ENCODE assay signal across 8 mouse cellular contexts in the genomic region with DNA sequence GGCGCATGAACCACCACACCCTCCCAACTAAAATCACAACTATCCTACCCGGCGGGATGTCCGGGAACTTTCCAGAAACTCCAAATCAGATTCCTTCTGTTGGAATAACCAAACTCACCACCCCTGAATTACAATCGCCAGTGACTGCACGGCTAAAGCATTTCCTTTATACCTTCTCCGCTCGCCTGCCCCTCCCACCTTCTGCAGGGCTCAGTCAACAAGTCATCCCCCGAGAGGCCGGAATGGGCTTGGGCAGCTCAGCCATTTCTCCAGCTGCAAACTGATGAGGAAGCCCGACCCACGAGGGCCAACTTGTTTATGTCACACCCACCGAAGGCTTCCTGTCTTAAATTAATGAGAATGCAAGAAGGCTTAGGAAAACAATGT.
DNase-seq lines count a peak whose midpoint lies in the region; ATAC-seq and TF ChIP-seq lines count a peak whose summit lies in the region.

No protein-coding gene starts in this region.

- H3K27ac ChIP-seq in embryonic facial prominence, embryonic 11.5 days (replicated peaks; ENCODE audit: low read depth, low read length) = no peak overlapping the region
- H3K27ac ChIP-seq in heart, embryonic 11.5 days (ENCODE audit: low read depth, low read length) = no peak overlapping the region
- H3K27ac ChIP-seq in kidney, embryonic 14.5 days (ENCODE audit: low read depth, low read length) = peak overlapping the region; percentile 75
- peak overlapping the region; percentile 74 for H3K27ac ChIP-seq in lung, postnatal 0 days (ENCODE audit: low read length)
- H3K27ac ChIP-seq in stomach, embryonic 14.5 days (ENCODE audit: low read length) = peak overlapping the region; percentile 66

- H3K4me3 ChIP-seq in embryonic facial prominence, embryonic 11.5 days (ENCODE audit: low read depth, low read length) = peak overlapping the region; percentile 43
- H3K4me3 ChIP-seq in heart, embryonic 11.5 days (ENCODE audit: low read depth, low read length) = peak overlapping the region; percentile 56
- peak overlapping the region; percentile 43 for H3K4me3 ChIP-seq in kidney, embryonic 14.5 days (ENCODE audit: low read length)
- peak overlapping the region; percentile 52 for H3K4me3 ChIP-seq in lung, postnatal 0 days (ENCODE audit: low read depth, low read length)
- peak overlapping the region; percentile 45 for H3K4me3 ChIP-seq in stomach, embryonic 14.5 days (ENCODE audit: low read depth, low read length)

- H3K9me3 ChIP-seq in embryonic facial prominence, embryonic 11.5 days (replicated peaks; ENCODE audit: control insufficient read depth, low read length) = no peaks in the 10 kb centered on the region
- H3K9me3 ChIP-seq in heart, embryonic 11.5 days (replicated peaks; ENCODE audit: control insufficient read depth, low read length) = no peaks in the 10 kb centered on the region
- no peaks in the 10 kb centered on the region for H3K9me3 ChIP-seq in kidney, embryonic 14.5 days (ENCODE audit: control insufficient read depth, low read length)
- no peaks in the 10 kb centered on the region for H3K9me3 ChIP-seq in lung, postnatal 0 days (ENCODE audit: low read length)
- no peaks in the 10 kb centered on the region for H3K9me3 ChIP-seq in stomach, embryonic 14.5 days (ENCODE audit: control insufficient read depth, low read depth, low read length)

- DNase-seq in CD4-positive, CD25-positive, alpha-beta regulatory T cell, adult 2 months (ENCODE audit: low read depth, low spot score) = peak; percentile 6
- DNase-seq in embryonic facial prominence, embryonic 11.5 days (ENCODE audit: low spot score) = peak; percentile 58
- peak; percentile 83 for DNase-seq in lung, postnatal 0 days (ENCODE audit: low spot score)
- no peak for DNase-seq in left cerebral cortex, postnatal 36 days (ENCODE audit: low spot score in 2 of 2)

- peak overlapping the region; percentile 96 for H3K4me2 ChIP-seq in embryonic facial prominence, embryonic 11.5 days (ENCODE audit: low read depth, low read length)
- H3K4me2 ChIP-seq in heart, embryonic 11.5 days = peak overlapping the region; percentile 94
- H3K4me2 ChIP-seq in kidney, embryonic 14.5 days (replicated peaks; ENCODE audit: low read depth, low read length) = peak overlapping the region; percentile 54
- H3K4me2 ChIP-seq in lung, postnatal 0 days (replicated peaks; ENCODE audit: low read depth, low read length) = peak overlapping the region; percentile 84
- H3K4me2 ChIP-seq in stomach, embryonic 14.5 days (replicated peaks; ENCODE audit: low read depth, low read length) = peak overlapping the region; percentile 80

- H3K36me3 ChIP-seq in embryonic facial prominence, embryonic 11.5 days (replicated peaks; ENCODE audit: control insufficient read depth, insufficient read depth, low read depth, low read length) = no peaks in the 10 kb centered on the region
- H3K36me3 ChIP-seq in heart, embryonic 11.5 days (ENCODE audit: control insufficient read depth, insufficient read depth, low read length) = no peaks in the 10 kb centered on the region
- H3K36me3 ChIP-seq in kidney, embryonic 14.5 days (ENCODE audit: control insufficient read depth, insufficient read depth, low read length) = no peaks in the 10 kb centered on the region
- no peaks in the 10 kb centered on the region for H3K36me3 ChIP-seq in lung, postnatal 0 days (ENCODE audit: insufficient read depth, low read length)
- H3K36me3 ChIP-seq in stomach, embryonic 14.5 days (ENCODE audit: control insufficient read depth, insufficient read depth, low read length) = no peaks in the 10 kb centered on the region

- WGBS in embryonic facial prominence, embryonic 11.5 days = under 1% methylated on average over 13 of the region's 13 CpGs
- WGBS in heart, embryonic 11.5 days (ENCODE audit: insufficient replicate concordance) = under 1% methylated on average over 13 of the region's 13 CpGs
- under 1% methylated on average over 13 of the region's 13 CpGs for WGBS in kidney, embryonic 14.5 days
- under 1% methylated on average over 13 of the region's 13 CpGs for WGBS in lung, postnatal 0 days
- 2% methylated on average over 13 of the region's 13 CpGs for WGBS in stomach, embryonic 14.5 days

- H3K4me1 ChIP-seq in embryonic facial prominence, embryonic 11.5 days (ENCODE audit: control insufficient read depth, insufficient read depth, low read length) = 0 out of 2 replicates have a peak, but pooled peaks cover 2% of the 10 kb centered on the region
- peaks cover 18% of the 10 kb centered on the region for H3K4me1 ChIP-seq in heart, embryonic 11.5 days (ENCODE audit: control insufficient read depth, insufficient read depth, low read length)
- H3K4me1 ChIP-seq in kidney, embryonic 14.5 days (ENCODE audit: control insufficient read depth, insufficient read depth, low read length) = peaks cover 34% of the 10 kb centered on the region
- peaks cover 10% of the 10 kb centered on the region; the same call in 1 of the 2 replicates for H3K4me1 ChIP-seq in lung, postnatal 0 days (ENCODE audit: insufficient read depth, low read depth, low read length)
- peaks cover 34% of the 10 kb centered on the region for H3K4me1 ChIP-seq in stomach, embryonic 14.5 days (ENCODE audit: control insufficient read depth, insufficient read depth, low read length)

- intact Hi-C loops in left cerebral cortex, postnatal 36 days (cut with DNase I) = no loop called here

- H3K9ac ChIP-seq in embryonic facial prominence, embryonic 11.5 days (replicated peaks; ENCODE audit: low read length) = peak overlapping the region; percentile 52
- peak overlapping the region; percentile 63; the same call in 1 of the 2 replicates for H3K9ac ChIP-seq in heart, embryonic 11.5 days (ENCODE audit: low read depth, low read length)
- H3K9ac ChIP-seq in kidney, embryonic 14.5 days (ENCODE audit: low read depth, low read length) = peak overlapping the region; percentile 56; the same call in 1 of the 2 replicates
- peak overlapping the region; percentile 53 for H3K9ac ChIP-seq in lung, postnatal 0 days (replicated peaks; ENCODE audit: low read depth)
- peak overlapping the region; percentile 37 for H3K9ac ChIP-seq in stomach, embryonic 14.5 days (replicated peaks; ENCODE audit: low read depth, low read length)

- TF ChIP-seq EP300 in lung, postnatal 0 days (IDR thresholded peaks at IDR 0.05) = peak; percentile 65; the same call in 1 of the 2 replicates

- TF ChIP-seq CTCF in lung, postnatal 0 days (IDR thresholded peaks at IDR 0.05) = peak; percentile 23; the same call in 1 of the 2 replicates

- H3K27me3 ChIP-seq in embryonic facial prominence, embryonic 11.5 days (ENCODE audit: control insufficient read depth, insufficient read depth, low read length) = no peaks in the 10 kb centered on the region
- no peaks in the 10 kb centered on the region for H3K27me3 ChIP-seq in heart, embryonic 11.5 days (ENCODE audit: control insufficient read depth, insufficient read depth, low read length)
- H3K27me3 ChIP-seq in kidney, embryonic 14.5 days (ENCODE audit: control insufficient read depth, insufficient read depth, low read length) = no peaks in the 10 kb centered on the region
- no peaks in the 10 kb centered on the region for H3K27me3 ChIP-seq in lung, postnatal 0 days (replicated peaks; ENCODE audit: insufficient read depth, low read length)
- no peaks in the 10 kb centered on the region for H3K27me3 ChIP-seq in stomach, embryonic 14.5 days (ENCODE audit: control insufficient read depth, insufficient read depth, low read length)

- no peak for ATAC-seq in CD4-positive, CD25-positive, alpha-beta regulatory T cell, adult 4 months
- ATAC-seq in embryonic facial prominence, embryonic 11.5 days (replicated peaks; ENCODE audit: insufficient number of reproducible peaks, low FRiP score, low TSS enrichment, low read depth) = no peak
- ATAC-seq in heart, embryonic 11.5 days (replicated peaks; ENCODE audit: insufficient number of reproducible peaks, low FRiP score, low TSS enrichment) = peak; percentile 64; the same call in 1 of the 2 replicates
- peak; percentile 77 for ATAC-seq in kidney, embryonic 14.5 days (ENCODE audit: low FRiP score, low TSS enrichment)
- ATAC-seq in lung, postnatal 0 days = peak; percentile 90
- ATAC-seq in stomach, embryonic 14.5 days (ENCODE audit: insufficient number of reproducible peaks, insufficient read depth, low FRiP score, low read depth) = peak; percentile 68; the same call in 1 of the 2 replicates

Comparison
In these comparisons a context has a peak if more than half of its experiments do, and no peak if none do; other contexts are left out.
1. DNase-seq: peak in CD4-positive, CD25-positive, alpha-beta regulatory T cell, adult 2 months (single experiment), embryonic facial prominence, embryonic 11.5 days (single experiment) and lung, postnatal 0 days (single experiment); none in left cerebral cortex, postnatal 36 days (0 of 2).
2. ATAC-seq: peak in heart, embryonic 11.5 days (single experiment), kidney, embryonic 14.5 days (single experiment), lung, postnatal 0 days (single experiment) and stomach, embryonic 14.5 days (single experiment); none in CD4-positive, CD25-positive, alpha-beta regulatory T cell, adult 4 months (single experiment) and embryonic facial prominence, embryonic 11.5 days (single experiment).
3. H3K27ac ChIP-seq: peak in kidney, embryonic 14.5 days (single experiment), lung, postnatal 0 days (single experiment) and stomach, embryonic 14.5 days (single experiment); none in embryonic facial prominence, embryonic 11.5 days (single experiment) and heart, embryonic 11.5 days (single experiment).
4. Peak in every context shown above with its lines, with median percentiles within 50 percentile points of each other: H3K4me2 ChIP-seq, H3K4me3 ChIP-seq and H3K9ac ChIP-seq.